Mouse (Mus musculus) heart, adult 2 months (tissue): ENCODE results near the gene Itga7.

ENCODE experiments used
- CTCF ChIP-seq: fragments of 200-600 bp; IDR thresholded peaks from 2 replicates; pipeline ENCODE4 v1.8.1; 2022; ENCODE audit warnings: antibody characterized with exemption, mild to moderate bottlenecking, moderate library complexity
- POLR2A ChIP-seq: fragments of 200-500 bp; IDR thresholded peaks from 2 replicates; pipeline ENCODE4 v1.6.1; 2011; ENCODE audit warnings: mild to moderate bottlenecking, low read depth, low read length, control low read depth; ENCODE audit not compliant: insufficient read depth

GRCm38 (mm10) chr10:128965871-128966270 lies 32.3 kb downstream of the Itga7 start:
- TF ChIP-seq CTCF (no peak), POLR2A (no peak)
